Mouse (Mus musculus) left cerebral cortex, postnatal 4 days (tissue): ENCODE data around the gene Gm17631. TPM values are rescaled to one million over a fixed set of nuclear protein-coding genes. Genes with fewer than 3 reads are reported as not detected.
"Not testable (repeated sequence)": the region's sequence is repeated elsewhere in the genome, so short reads cannot be mapped to it uniquely, and the experiment has no call there.

Source experiments
- DNase-seq: peaks from one replicate; pipeline ENCODE4 v3.0.0-alpha.2; 2022
- intact Hi-C: fragments of 180-260 bp; cut with DNase I; formaldehyde crosslinking; loops from one replicate; pipeline ENCODE4 v1.15.1; 2025
- total RNA-seq, 2 experiments: library from RNA; stranded (reverse); gene quantifications; 2 replicates each; pipeline ENCODE4 v1.2.3; 2021

Gm17631 gene
- total RNA-seq, result not detected

- DNase-seq, intact Hi-C loops: not testable (repeated sequence)
Measured at GRCm38 (mm10) chr6:129862349-129862748, at the start of gene Gm17631. Gm17631 (plus strand) TSS chr6:129862649.

DNA sequence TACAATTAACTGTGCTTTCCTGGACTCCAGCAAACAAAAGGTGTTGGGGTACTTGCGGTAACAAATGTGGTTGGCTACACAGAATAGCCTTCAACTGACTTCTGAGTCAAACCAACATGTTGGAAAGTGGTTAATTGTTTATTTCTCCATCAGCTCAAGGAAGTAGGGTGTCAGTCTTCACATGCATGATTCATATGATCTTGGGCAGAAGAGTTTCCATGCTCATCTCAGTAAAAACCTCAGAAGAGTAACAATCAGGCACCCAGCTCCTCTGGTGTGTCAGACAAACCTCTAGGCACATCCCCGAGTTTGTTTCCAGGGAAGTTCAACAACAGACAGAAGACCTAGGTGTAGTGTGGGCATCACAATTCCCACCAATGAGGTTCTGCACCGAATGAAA is 44.7 kb upstream of the Gm17631 start:
- DNase-seq, result no peak
- intact Hi-C loops, result loop anchor here (2.0 kb wide), 1 partner anchor 33 kb away; the partner anchor contains the start of gene Gm156

- DNase-seq, result no peak
- intact Hi-C loops, result no loop called here
Measured at GRCm38 (mm10) chr6:129824004-129824403, 38.4 kb upstream of the Gm17631 start.

- intact Hi-C loops, result no loop called here
- DNase-seq, result no peak
Measured at GRCm38 (mm10) chr6:129825559-129825958, 36.9 kb upstream of the Gm17631 start.

DNA sequence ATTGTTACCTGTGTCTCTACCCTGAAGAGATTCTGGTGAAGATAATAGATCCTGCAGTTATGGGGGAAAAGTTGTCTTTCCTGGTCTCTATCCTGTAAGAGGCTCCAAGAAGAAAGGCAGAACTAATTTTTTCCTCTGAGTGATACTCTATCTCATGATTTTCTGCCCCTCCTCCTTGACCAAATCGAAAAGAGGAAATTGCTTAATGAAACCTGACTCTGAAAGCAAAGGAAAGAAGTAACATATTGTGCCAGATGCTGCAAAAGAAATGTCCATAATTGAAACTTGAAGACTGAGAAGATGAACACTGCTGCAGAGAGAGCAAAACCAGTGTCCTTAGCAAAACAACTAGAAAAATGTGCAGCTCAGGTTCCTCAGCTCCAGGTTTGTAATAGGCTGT is 14.1 kb downstream of the Gm17631 start, which contains the start of gene Klra17:
TSS of gene Klra17 (minus strand) at position 124 of the 400 bp plus-strand sequence.
- intact Hi-C loops, result no loop called here
- no peak for DNase-seq

DNA sequence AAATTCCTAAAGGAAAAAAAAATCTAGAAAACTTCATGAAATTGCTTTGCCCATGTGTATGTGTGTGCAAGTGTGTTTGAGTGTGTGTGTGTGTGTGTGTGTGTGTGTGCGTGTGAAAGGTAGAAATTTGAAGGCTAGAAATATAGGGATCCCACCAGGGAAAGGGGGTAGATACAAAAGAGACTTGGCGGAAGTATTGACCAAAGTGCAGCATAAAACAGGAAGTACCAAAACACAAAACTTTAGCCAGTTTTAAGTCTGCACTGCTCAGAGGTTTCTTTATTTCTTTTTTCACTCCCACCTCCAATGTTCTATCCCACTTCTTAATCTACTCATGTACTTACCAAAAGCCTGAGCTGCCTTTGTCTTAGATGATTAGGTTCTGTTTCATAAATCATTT is 20.1 kb downstream of the Gm17631 start:
- DNase-seq, result no peak

More for the DNA sequence above, 20.1 kb downstream of the Gm17631 start:
- intact Hi-C loops, result no loop called here

Other genes with a start within 250 kb of the Gm17631 start
- gene Klrk1, start 238.8 kb upstream of the Gm17631 start, total RNA-seq, result not detected
- gene Klrc3, start 219.3 kb upstream of the Gm17631 start, total RNA-seq, result not detected
- not detected for gene Klrc2, start 202.0 kb upstream of the Gm17631 start, total RNA-seq
- not detected for gene Klrc1, start 183.7 kb upstream of the Gm17631 start, total RNA-seq
- gene Klri1, start 145.5 kb upstream of the Gm17631 start, total RNA-seq, result not detected
- not detected for gene Klri2, start 122.2 kb upstream of the Gm17631 start, total RNA-seq
- not detected for gene Gm156, start 78.4 kb upstream of the Gm17631 start, total RNA-seq
- not detected for gene Klra17, start 14.0 kb downstream of the Gm17631 start, total RNA-seq
- gene Klra5, start 55.0 kb downstream of the Gm17631 start, total RNA-seq, result not detected
- gene Klra6, start 164.3 kb downstream of the Gm17631 start, total RNA-seq, result not detected
- gene Klra4, start 204.6 kb downstream of the Gm17631 start, total RNA-seq, result not detected